1 mouse cellular context compared by ENCODE assay signal in genomic region chr13:55694110-55694509, GRCm38 (mm10).
TF ChIP-seq lines count a peak whose summit lies in the region.

No protein-coding gene starts in this region.

TF ChIP-seq in CH12.LX, 34 proteins besides CTCF, POLR2A, EP300 and RAD21:
- TF ChIP-seq ZMIZ1 (IDR thresholded peaks at IDR 0.05; ENCODE audit: low read depth, low read length) (no peak), POLR2AphosphoS2 (IDR thresholded peaks at IDR 0.05; ENCODE audit: low read depth, low read length) (no peak), IRF4 (IDR thresholded peaks at IDR 0.05; ENCODE audit: low read depth, low read length) (no peak), TBP (conservative IDR thresholded peaks at IDR 0.05; ENCODE audit: low read depth, low read length) (no peak), BHLHE40 (IDR thresholded peaks at IDR 0.05; ENCODE audit: low read depth, low read length) (no peak)
